Comparison of ENCODE assay signal across 27 mouse cellular contexts in genomic region chr19:34256936-34257335, GRCm38 (mm10). TPM values are rescaled to one million over a fixed set of nuclear protein-coding genes. Genes with fewer than 3 reads are reported as not detected.
DNase-seq lines count a peak whose midpoint lies in the region; ATAC-seq and TF ChIP-seq lines count a peak whose summit lies in the region.
"Had no signal": no experiment of that assay in that cellular context is flagged by ENCODE, and none has a peak within 500 bp of the region (broad histone marks: within the 10 kb centered on the region; RNA-seq: fewer than 3 reads in every experiment).

No protein-coding gene starts in this region.

- H3K36me3 ChIP-seq in lung, embryonic 14.5 days (ENCODE audit: insufficient read depth) = 0 out of 2 replicates have a peak, but pooled peaks cover 1% of the 10 kb centered on the region
- H3K36me3 ChIP-seq in lung, postnatal 0 days (ENCODE audit: insufficient read depth, low read length) = no peaks in the 10 kb centered on the region
- H3K36me3 ChIP-seq: embryonic facial prominence, embryonic 10.5 days; embryonic facial prominence, embryonic 13.5 days; forebrain, embryonic 12.5 days; forebrain, embryonic 15.5 days; heart, embryonic 10.5 days; hindbrain, embryonic 12.5 days; hindbrain, embryonic 15.5 days had no signal

- no peaks in the 10 kb centered on the region for H3K9me3 ChIP-seq in lung, embryonic 14.5 days (ENCODE audit: low read depth, low read length)
- no peaks in the 10 kb centered on the region for H3K9me3 ChIP-seq in lung, postnatal 0 days (ENCODE audit: low read length)
- H3K9me3 ChIP-seq: embryonic facial prominence, embryonic 10.5 days; embryonic facial prominence, embryonic 13.5 days; forebrain, embryonic 12.5 days; forebrain, embryonic 15.5 days; heart, embryonic 10.5 days; heart, embryonic 13.5 days; hindbrain, embryonic 12.5 days; hindbrain, embryonic 15.5 days had no signal

- 37% methylated on average over 2 of the region's 2 CpGs for WGBS in lung, embryonic 14.5 days
- 68% methylated on average over 2 of the region's 2 CpGs for WGBS in lung, postnatal 0 days

- intact Hi-C loops in heart, postnatal 36 days (cut with DNase I) = no loop called here

- H3K4me3 ChIP-seq in lung, embryonic 14.5 days (ENCODE audit: low read depth, low read length) = no peak overlapping the region
- H3K4me3 ChIP-seq in lung, postnatal 0 days (ENCODE audit: low read depth, low read length) = no peak overlapping the region
- H3K4me3 ChIP-seq: embryonic facial prominence, embryonic 10.5 days; embryonic facial prominence, embryonic 13.5 days; erythroblast, embryonic 14.5 days; forebrain, embryonic 12.5 days; forebrain, embryonic 15.5 days; heart, adult 2 months; heart, embryonic 10.5 days; heart, embryonic 13.5 days; hindbrain, embryonic 12.5 days; hindbrain, embryonic 15.5 days had no signal

- DNase-seq in heart, adult 11 months = peak; percentile 27
- no peak for DNase-seq in heart, postnatal 36 days
- peak; percentile 85 for DNase-seq in lung, embryonic 14.5 days
- no peak for DNase-seq in lung, postnatal 10 days
- peak; percentile 33 for DNase-seq in lung, postnatal 0 days (ENCODE audit: low spot score)
- no peak for DNase-seq in lung, postnatal 14 days
- DNase-seq: adrenal gland, adult 8-10 months; adrenal gland, postnatal 25 days; cerebellum, adult 11-12 months; cerebellum, adult 8-10 months; cerebellum, postnatal 10 days; cerebellum, postnatal 36 days; embryo, embryonic 11 days; gastrocnemius, postnatal 25 days; heart, adult 2 months; heart, postnatal 14 days had no signal

- TF ChIP-seq CTCF in lung, embryonic 14.5 days (IDR thresholded peaks at IDR 0.05; ENCODE audit: low read depth) = no peak
- no peak for TF ChIP-seq CTCF in lung, postnatal 0 days (IDR thresholded peaks at IDR 0.05)

- TF ChIP-seq EP300 in lung, postnatal 0 days (IDR thresholded peaks at IDR 0.05) = no peak

- peak overlapping the region; percentile 60; the same call in 1 of the 2 replicates for H3K27ac ChIP-seq in lung, embryonic 14.5 days (ENCODE audit: low read depth)
- no peak overlapping the region for H3K27ac ChIP-seq in lung, postnatal 0 days (ENCODE audit: low read length)
- H3K27ac ChIP-seq: embryonic facial prominence, embryonic 10.5 days; embryonic facial prominence, embryonic 13.5 days; forebrain, embryonic 12.5 days; forebrain, embryonic 15.5 days; heart, adult 2 months; heart, embryonic 10.5 days; heart, embryonic 13.5 days; hindbrain, embryonic 12.5 days; hindbrain, embryonic 15.5 days had no signal

- ATAC-seq in lung, embryonic 14.5 days (ENCODE audit: insufficient read depth) = peak; percentile 67
- no peak for ATAC-seq in lung, postnatal 0 days
- ATAC-seq: activated CD4-positive, CD25-positive, alpha-beta regulatory T cell, adult 4 months; forebrain, embryonic 15.5 days had no signal

- H3K4me2 ChIP-seq in lung, embryonic 14.5 days = no peak overlapping the region
- H3K4me2 ChIP-seq in lung, postnatal 0 days (replicated peaks; ENCODE audit: low read depth, low read length) = no peak overlapping the region
- H3K4me2 ChIP-seq: embryonic facial prominence, embryonic 13.5 days; forebrain, embryonic 12.5 days; forebrain, embryonic 15.5 days; heart, embryonic 13.5 days; hindbrain, embryonic 12.5 days; hindbrain, embryonic 15.5 days had no signal

- H3K4me1 ChIP-seq in lung, embryonic 14.5 days (ENCODE audit: insufficient read depth) = peaks cover 5% of the 10 kb centered on the region; the same call in 1 of the 2 replicates
- peaks cover 5% of the 10 kb centered on the region; the same call in 1 of the 2 replicates for H3K4me1 ChIP-seq in lung, postnatal 0 days (ENCODE audit: insufficient read depth, low read depth, low read length)
- H3K4me1 ChIP-seq: forebrain, embryonic 12.5 days; forebrain, embryonic 15.5 days; hindbrain, embryonic 12.5 days; hindbrain, embryonic 15.5 days had no signal

- no peaks in the 10 kb centered on the region for H3K27me3 ChIP-seq in lung, embryonic 14.5 days (ENCODE audit: insufficient read depth, low read length)
- no peaks in the 10 kb centered on the region for H3K27me3 ChIP-seq in lung, postnatal 0 days (replicated peaks; ENCODE audit: insufficient read depth, low read length)
- H3K27me3 ChIP-seq: embryonic facial prominence, embryonic 13.5 days; forebrain, embryonic 12.5 days; forebrain, embryonic 15.5 days; hindbrain, embryonic 12.5 days; hindbrain, embryonic 15.5 days had no signal

- no peak overlapping the region for H3K9ac ChIP-seq in lung, embryonic 14.5 days
- no peak overlapping the region for H3K9ac ChIP-seq in lung, postnatal 0 days (replicated peaks; ENCODE audit: low read depth)
- H3K9ac ChIP-seq: embryonic facial prominence, embryonic 13.5 days; forebrain, embryonic 12.5 days; forebrain, embryonic 15.5 days; heart, embryonic 13.5 days; hindbrain, embryonic 12.5 days; hindbrain, embryonic 15.5 days had no signal

RNA-seq across cellular contexts. Expression of gene Acta2, which starts 1.5 kb away (rescaled TPM):
- total RNA-seq in heart, postnatal 36 days (2021) = 100 to 1,000 TPM; 142 to 147 TPM
- 854 and 863 TPM in 2 replicates for polyA plus RNA-seq in lung, embryonic 14.5 days (2014; fragmentation: Nextera tagmentation; extraction: Ambion mirVana)
- polyA plus RNA-seq in lung, postnatal 0 days (2015; fragmentation: Nextera tagmentation; extraction: Ambion mirVana) = 265 and 293 TPM in 2 replicates
- total RNA-seq: hematopoietic stem cell, adult 5-6 weeks had no signal
- polyA plus RNA-seq: erythroblast, embryonic 14.5 days had no signal

RNA-seq across cellular contexts. Expression of gene Fas, which starts 33.5 kb away (rescaled TPM):
- 10 to 100 TPM; 15.0 to 15.7 TPM for total RNA-seq in heart, postnatal 36 days (2021)
- 5.7 and 6.3 TPM in 2 replicates for polyA plus RNA-seq in lung, embryonic 14.5 days (2014; fragmentation: Nextera tagmentation; extraction: Ambion mirVana)
- polyA plus RNA-seq in lung, postnatal 0 days (2015; fragmentation: Nextera tagmentation; extraction: Ambion mirVana) = 56.1 and 57.9 TPM in 2 replicates
- polyA plus RNA-seq: erythroblast, embryonic 14.5 days had no signal

Comparison
In these comparisons a context has a peak if more than half of its experiments do, and no peak if none do; other contexts are left out.
1. DNase-seq: peak in heart, adult 11 months (single experiment), lung, embryonic 14.5 days (single experiment) and lung, postnatal 0 days (single experiment); none in heart, postnatal 36 days (0 of 2), lung, postnatal 10 days (single experiment) and lung, postnatal 14 days (single experiment).